Mouse (Mus musculus) kidney, adult 8-10 months (tissue): ENCODE measurements around the gene Acot4.
"Not testable (repeated sequence)": the region's sequence is repeated elsewhere in the genome, so short reads cannot be mapped to it uniquely, and the experiment has no call there.

ENCODE experiments used
- DNase-seq, 2 experiments: peaks; one replicate each; pipeline ENCODE4 v3.0.0; 2022

Acot4 gene

DNA sequence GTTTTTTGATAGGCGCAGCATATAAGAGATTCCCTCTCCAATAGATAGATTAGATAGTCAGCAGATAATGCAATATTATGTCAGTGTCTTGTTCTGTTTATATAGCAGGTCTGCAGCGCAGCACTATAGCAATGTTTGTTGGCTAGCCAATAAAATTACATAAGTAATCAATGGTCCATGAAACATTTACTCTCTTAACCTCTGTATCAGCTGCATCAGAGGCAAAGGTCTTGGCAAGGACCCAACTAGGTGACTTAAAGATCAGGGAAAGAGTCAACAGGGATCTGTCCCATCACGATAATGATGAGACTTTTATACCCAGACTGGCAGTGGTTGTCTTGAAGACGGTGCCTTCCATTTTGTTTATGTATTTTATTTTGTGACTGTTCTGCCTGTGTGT, 5.3 kb upstream of the Acot4 start:
- peak in 1 of 2 experiments; percentile 64 for DNase-seq

DNA sequence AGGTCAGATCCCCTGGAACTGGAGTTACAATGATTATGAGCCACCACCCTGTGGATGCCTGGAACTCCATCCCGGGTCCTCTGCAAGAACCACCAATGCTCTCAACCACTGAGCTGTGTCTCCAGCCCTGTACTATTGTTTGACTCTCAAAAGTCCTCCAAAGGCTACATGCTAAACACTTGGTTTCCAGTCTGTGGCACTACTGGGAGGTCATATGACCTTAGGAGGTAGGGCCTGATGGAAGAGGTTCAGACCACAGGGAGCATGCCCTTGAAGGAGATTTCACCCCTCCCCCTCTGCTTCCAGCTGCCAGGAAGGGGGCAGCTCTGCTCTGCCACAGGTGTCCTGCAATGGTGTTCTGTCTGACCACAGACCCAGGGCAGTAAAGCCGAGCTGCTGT, 4.9 kb upstream of the Acot4 start:
- not testable (repeated sequence) for DNase-seq

DNA sequence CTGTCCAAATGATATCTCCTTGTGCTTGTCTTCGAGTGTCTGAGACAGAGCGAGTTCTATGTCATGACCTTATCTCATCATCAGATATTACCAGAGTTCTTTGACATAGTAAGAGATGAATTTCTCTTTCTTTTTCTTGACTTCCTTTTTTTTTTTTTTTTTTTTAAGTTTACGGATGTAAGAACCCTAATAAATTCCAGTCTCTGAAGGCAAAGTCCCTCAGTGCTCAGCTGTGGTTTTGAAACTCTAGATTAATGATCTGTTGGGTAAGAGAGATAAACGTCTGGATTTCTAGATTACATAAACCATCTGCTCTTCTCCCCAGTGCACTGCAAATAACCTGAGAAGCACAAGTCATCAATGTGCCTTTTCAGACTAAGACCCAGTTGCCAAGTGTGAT, 4.1 kb upstream of the Acot4 start:
- no peak for DNase-seq

DNA sequence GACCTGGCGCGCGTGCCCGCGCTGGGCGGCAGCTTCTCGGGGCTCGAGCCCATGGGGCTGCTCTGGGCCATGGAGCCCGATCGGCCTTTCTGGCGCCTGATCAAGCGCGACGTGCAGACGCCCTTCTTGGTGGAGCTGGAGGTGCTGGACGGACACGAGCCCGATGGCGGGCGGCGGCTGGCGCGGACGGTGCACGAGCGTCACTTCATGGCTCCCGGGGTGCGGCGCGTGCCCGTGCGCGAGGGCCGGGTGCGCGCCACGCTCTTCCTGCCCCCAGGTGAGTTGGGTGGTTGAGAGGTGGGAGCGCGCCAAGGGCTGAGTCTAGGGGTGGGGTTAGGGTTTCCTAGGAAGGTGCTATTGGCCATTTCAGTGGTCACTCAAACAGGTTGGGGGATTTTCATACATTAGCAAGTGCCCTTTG, 522 bp downstream of the Acot4 start, which contains the start of gene Gm49366:
Gene Gm49366, plus strand, starts transcription at position 245 of the 421 bp plus-strand sequence.
- peak; percentile 69 to 77 for DNase-seq

DNA sequence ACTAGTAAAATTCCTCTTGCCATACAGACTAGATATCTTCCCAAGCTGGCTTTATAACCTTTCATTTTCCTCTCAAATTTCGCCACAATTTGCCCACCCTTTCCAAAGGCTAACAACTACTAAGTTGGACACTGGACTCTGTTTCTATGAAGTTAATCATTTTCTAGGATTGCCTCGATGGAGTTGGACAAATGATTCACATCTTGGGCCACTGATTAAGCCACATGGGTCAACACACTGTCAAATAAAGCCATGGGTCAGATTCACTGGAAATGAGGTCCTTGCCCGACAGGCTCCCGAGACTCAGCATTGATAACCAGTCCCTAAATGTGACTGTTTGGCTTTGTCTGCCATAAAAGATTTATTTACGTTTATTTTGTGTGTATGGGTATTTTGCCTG, 4.1 kb downstream of the Acot4 start:
- peak; percentile 72 to 86 for DNase-seq

DNA sequence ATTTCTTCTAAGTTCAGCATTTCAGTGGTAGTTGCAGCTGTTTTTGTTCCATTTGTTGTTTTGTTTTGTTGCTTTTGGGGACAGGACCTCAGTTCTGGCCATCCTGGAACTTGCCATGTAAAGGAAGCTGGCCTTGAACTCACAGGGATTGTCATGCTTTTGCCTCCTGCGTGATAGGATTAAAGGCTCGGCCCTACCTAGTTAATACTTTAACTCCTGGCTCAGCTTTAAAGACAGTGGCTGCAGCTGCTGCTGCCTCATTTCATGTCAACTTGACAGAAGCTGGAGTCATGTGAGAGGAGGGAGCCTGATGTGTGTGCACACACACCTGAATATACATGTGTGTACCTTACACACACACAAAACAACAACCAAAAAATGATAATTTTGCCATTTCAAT, 5.9 kb downstream of the Acot4 start:
- DNase-seq = peak; percentile 47 to 60

DNA sequence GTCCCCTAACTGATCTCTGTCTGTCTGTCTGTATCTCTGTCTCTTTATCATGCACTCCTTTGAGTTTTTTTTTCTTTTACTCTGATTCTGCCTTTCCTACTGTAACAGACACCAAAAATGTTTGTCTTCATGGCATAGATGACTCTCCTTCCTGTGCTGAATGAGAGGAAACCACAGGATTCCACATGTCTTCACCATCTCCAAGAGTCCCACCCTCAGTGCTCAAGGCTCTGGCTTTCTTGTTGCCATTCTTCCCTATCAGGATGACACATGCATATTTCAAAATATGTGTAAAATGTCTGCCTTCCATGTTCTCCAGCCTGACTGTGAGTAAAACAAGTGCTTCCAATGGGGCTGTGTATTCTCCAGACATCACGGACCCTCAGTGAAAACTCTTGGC, 8.7 kb downstream of the Acot4 start:
- no peak for DNase-seq

DNA sequence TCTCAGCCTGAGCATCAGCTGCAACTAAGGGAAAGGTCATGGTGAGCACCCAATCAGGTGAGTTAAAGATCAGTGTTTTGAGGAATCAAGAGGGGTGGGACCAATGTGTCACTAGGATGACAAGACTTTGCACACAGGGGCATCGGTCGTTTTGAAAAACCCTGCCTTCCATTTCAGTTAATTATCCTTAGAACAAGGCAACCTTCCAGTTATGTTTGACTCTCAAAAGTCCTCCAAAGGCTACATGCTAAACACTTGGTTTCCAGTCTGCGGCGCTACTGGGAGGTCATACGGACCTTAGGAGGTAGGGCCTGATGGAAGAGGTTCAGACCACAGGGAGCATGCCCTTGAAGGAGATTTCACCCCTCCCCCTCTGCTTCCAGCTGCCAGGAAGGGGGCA, 12.6 kb downstream of the Acot4 start:
- DNase-seq = peak; percentile 65 to 80

DNA sequence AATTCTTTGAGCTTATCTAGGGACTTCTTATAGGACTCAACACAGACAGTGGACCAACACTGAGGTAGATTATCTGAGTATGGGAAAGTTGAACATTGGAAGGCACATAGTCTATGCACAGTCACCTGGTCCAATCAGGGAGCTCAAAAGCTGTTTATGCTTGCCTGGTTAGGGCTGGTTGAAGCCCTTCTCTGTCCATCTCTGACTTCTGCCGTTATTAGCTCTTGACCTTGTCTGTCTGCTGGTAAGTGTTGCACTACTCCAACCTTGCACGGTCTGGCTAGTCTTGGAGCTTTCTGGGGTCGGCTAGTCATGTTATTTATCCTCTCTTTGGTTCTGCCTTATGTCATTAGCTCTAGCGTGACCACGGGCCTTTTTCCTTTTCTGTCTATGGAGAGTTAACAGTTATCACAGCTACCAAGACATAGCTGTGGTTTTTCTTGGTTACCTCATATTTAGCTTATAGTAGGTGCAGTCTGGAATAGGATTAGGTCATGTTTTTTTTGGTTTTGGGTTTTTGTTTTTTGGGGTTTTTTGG, 13.8 kb downstream of the Acot4 start, which contains the start of gene Acot3:
Gene Acot3, plus strand, starts transcription at position 208 of the 538 bp plus-strand sequence.
- DNase-seq = no peak

DNA sequence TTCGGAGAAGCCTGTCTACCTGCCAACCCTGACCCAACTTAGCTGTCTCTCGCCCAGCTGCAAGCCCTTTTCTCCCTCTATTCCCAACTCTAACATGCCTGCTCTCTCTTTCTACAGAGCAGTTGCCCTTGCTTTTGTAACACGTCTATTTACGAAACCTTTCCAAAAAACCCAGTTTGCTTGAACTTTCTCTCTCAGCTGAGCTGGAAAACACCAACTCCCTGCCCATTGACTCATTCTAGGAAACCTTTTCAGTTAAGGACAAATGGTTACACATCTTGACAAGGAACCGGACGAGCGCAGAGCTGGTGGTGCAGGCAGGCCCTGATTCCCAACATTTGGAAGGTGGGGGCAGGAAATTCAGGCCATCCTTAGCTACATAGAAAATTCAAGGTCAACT, 14.4 kb downstream of the Acot4 start:
- DNase-seq = no peak

DNA sequence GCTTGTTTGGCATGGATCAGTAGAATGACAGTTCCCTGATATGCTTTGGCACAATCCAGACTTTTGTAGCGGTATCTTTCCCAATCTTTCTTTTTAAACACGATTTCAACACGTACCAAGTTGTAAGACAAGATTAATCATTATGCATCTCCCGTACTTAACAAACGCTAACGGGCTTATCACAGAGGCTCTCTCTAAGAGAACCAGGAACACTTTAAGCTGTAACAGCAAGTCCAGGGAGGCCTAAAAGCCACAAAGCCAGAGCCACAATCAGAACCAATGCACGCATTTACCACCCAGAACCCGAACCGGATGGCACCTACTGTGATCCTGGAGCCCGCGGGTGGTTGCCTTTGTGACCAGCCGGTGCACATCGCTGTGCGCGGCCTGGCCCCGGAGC, 15.0 kb downstream of the Acot4 start:
- DNase-seq = no peak

DNA sequence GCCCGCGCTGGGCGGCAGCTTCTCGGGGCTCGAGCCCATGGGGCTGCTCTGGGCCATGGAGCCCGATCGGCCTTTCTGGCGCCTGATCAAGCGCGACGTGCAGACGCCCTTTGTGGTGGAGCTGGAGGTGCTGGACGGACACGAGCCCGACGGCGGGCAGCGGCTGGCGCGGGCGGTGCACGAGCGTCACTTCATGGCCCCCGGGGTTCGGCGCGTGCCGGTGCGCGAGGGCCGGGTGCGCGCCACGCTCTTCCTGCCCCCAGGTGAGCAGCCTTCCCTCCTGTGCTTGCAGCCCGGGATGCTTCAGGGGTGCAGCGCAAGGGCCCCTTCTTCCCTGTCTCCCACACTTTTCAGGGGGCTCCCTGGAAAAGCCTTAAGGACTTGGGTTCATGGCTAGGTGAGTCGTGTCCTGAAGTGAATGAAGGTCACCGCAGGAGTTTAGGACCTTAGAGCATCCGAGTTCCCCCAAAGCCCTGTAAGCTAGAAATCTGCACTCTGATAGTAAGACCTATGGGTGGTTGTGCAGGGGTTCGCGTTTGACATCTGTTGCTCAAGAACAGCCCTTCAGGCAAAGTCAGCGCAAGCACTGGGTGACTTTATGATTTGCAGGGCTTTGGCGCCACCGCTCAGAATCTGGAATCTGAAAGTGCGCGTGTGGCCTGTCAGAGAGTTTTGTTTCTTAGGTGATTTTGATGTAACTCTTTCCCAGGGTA, 15.7 kb downstream of the Acot4 start:
- DNase-seq = peak in 1 of 2 experiments; percentile 60

DNA sequence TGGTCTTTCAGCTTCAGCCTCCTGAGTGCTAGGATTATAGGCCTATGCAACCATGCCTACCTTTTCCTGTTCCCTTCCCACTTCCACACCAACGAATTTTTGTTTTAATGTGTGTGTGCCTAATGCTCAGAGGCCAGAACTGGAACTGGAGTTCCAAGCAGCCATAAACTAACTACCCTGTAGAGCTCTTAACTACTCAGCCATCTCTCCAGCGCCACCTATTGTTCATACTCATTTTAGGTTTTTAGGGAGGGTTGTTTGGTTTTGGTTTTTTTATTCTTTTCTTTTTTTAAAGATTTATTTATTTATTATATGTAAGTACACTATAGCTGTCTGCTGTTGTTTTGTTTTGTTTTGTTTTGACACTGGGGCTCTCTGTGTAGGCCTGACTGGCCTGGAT, 22.8 kb downstream of the Acot4 start:
- peak in 1 of 2 experiments; percentile 40 for DNase-seq

DNA sequence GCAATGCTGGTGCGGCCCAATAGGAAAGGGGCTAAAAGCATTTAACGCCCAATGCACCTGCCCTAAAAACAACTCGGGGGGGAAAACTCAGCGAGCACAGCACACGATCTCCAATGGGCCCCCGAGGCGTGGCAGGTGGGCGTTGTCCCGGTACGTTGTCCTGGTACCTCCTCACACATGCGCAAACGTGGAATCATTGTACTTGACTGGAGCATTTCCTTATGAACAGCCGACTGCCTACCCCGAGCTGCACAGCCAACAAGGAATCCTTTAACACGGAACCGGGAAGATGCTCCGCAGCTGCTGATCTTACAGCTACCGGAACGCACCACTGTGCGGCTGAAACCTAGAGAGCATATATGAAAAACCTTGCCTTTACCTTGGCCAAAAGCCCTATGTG, 24.2 kb downstream of the Acot4 start:
- no peak for DNase-seq

DNA sequence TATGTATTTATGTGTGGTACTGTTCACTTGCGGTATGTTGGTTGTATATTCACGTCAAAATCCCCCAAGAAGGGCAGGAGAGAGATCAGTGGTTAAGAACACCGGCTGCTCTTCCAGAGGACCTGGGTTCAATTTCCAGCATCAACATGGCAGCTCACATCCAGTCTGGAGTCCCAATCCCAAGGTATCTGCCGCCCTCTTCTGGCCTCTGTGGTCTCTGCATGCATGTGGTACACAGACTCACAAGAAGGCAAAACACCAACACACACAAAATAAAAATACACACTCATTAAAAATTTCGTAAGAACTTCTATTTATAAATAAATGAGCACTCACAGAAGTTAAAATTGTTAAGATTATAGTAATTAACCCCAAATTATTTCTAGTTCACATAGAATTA, 25.0 kb downstream of the Acot4 start:
- no peak for DNase-seq

DNA sequence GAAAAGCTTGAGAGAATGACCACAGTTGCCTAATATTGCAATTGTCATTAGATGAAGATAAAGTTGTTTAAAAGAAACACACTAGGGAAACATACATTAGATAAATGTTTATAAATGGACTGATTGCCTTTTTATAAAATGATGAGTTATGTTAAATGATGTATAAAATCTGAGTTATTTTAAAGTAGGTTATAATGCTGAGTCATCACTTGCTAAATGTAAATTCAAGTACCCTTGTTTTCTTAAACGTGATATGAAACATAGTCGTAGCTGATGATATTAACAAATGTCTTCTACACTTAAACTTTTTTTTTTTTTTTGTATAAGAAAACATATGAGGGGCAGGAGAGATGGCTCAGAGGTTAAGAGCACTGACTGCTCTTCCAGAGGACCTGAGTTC, 25.7 kb downstream of the Acot4 start:
- no peak for DNase-seq

DNA sequence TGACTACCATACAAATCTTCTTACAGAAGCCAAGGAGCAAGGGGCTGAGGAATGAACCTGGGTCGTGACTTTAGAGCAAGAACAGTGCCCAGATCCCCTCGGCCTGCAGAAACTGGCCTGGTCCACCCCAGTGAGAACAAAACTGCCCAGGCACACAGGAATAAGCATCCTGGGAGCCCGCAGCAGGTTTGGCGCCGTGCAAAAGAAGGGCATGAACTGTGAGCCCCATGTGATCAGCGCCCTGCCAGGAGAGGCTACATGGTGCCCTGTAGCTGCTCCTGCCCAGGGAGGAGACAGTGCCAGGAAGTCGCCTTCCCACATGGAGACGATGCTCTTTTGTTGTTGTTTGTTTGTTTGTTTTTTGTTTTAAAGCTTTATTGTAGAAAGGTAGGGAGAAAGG, 26.4 kb downstream of the Acot4 start:
- DNase-seq = peak in 1 of 2 experiments; percentile 52

DNA sequence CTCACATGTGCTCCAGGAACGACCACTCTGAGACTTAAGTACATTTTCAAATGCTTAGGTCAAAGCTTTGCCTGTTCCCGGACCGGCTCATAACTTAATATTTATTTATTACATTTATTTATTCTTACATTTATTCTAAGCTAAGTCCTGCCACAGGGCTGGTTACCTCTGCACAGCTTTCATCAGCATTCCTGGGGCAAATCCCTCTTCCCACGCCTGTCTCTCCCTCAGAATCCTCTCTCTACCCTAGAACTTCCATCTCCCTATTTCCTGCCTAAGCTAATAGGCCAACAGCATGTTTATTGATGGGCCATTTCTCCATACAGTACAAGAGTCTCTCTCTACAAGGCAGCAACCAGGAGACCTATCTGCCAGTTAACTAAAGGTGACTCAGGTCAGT, 29.6 kb downstream of the Acot4 start:
- DNase-seq = no peak

DNA sequence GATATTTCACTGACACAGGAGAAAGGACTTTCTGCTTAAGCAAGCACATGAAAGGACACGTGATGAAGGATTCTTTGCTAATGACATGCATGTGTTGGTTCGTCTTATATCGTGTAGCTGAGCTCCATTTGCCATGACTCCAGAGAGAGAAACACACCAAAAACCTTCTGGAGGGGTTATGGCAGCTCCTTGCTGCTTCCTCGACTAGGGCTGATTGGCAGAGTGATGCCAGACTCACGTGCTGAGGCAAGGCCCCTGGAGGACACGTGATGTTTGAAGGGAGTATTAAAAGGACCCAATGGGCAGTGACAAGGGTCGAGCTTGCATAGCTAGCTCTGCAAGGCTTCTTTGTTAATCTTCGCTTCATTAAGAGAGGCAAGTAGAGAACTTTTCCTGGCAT, 30.1 kb downstream of the Acot4 start:
- DNase-seq = no peak

DNA sequence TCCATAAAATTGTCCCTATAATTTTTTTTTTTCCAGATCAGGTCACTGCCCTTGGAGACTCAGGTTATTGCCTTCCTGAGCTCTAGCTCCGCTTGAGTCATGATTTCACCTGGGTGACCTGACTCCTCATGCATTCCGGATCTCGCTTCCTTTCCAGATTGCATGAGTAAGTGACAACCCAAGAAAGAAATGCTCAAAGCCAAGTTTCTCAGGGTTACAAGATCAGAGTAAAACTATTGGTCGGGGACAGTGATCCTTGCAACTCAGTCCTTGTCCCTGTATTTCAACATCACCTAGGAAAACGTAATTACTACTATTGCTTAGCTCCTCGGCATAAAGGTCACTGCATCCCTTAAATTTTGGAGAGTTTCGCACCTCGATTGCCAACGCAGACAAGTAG, 30.8 kb downstream of the Acot4 start, which contains the start of gene Acot5:
Gene Acot5, plus strand, starts transcription at position 340 of the 400 bp plus-strand sequence.
- DNase-seq = no peak

DNA sequence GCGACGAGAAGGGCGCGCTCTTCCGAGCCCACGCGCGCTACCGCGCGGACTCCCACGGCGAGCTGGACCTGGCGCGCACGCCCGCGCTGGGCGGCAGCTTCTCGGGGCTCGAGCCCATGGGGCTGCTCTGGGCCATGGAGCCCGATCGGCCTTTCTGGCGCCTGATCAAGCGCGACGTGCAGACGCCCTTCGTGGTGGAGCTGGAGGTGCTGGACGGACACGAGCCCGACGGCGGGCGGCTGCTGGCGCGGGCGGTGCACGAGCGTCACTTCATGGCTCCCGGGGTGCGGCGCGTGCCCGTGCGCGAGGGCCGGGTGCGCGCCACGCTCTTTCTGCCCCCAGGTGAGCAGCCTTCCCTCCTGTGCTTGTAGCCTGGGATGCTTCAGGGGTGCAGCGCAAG, 31.4 kb downstream of the Acot4 start:
- peak; percentile 30 to 39 for DNase-seq

DNA sequence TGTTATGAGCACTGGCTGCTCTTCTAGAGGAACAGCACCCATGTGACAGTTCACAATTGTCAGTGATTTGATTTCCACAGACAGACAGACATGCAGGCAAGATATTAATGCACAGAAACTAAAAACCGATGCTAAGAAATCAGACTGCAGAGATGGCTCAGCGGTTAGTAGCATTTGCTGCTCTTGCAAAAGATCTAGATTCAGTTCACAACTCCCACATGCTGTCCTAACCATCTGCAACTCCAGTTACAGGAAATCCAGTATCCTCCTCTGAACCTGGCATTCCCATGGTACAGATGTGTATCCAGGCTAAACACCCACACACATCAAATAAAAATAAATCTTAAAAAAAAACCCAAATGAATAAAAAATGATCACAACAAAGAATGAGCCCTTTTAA, 33.5 kb downstream of the Acot4 start:
- no peak for DNase-seq

DNA sequence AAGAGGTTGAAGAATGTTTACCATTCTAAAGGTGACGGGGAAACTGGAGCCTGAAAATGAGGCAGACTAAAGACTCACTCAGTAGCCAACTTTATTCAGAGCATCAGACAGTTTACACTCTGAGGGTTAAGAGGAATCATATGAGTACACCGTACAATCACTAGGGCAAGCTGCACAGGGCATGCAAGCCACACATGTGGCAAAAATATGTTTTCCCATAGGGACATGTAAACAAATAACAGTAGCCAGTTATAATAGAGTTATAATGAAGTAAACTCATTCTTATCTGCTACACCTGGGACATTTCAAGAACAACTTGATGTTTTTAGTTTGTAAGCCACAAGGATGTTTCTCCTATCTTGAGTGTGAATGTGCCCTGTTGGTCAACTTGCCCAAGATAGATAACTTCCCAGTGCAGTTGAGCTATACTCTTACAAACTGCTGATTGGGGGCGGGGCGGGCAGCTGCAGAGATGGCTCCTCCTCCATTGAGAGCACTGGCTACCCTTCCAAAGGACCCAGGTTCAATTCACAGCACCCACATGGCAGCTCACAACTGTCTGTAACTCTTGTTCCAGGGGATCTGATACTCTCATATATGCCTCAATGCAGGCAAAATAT, 39.3 kb downstream of the Acot4 start:
- DNase-seq = no peak

DNA sequence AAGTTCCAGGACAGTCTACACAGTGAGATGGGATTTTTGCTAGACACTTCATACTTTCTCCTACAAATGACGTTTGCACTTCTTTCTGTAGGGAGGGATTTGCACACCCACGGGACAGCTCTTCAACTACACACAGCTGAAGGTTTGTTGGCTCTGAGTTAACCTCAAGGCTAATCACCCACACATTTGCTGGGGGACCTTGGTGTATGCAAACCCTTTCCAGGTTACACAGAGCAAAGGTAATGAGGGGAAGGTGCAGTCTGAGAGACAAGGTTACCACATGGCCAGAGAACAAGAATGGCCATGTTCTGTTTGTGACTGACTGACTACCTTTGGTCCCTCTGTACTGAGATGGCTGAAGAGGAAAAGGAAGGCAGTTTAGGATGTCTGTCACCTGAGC, 45.7 kb downstream of the Acot4 start:
- DNase-seq = no peak
